Mouse (Mus musculus) thymus, adult 2 months (tissue): ENCODE results near the gene Ifnlr1.

Experiments
- CTCF ChIP-seq: fragments of 200-500 bp; IDR thresholded peaks from 2 replicates; pipeline ENCODE4 v1.5.1; 2012; ENCODE audit warnings: mild to moderate bottlenecking, control low read depth, low read length, moderate library complexity, borderline replicate concordance; ENCODE audit not compliant: control insufficient read depth, poor library complexity, insufficient read depth; ENCODE audit errors: extremely low read depth
- POLR2A ChIP-seq: fragments of 200-500 bp; IDR thresholded peaks from 2 replicates; pipeline ENCODE4 v1.6.1; 2012; ENCODE audit warnings: mild to moderate bottlenecking, low read length, control low read depth, moderate library complexity; ENCODE audit not compliant: control insufficient read depth, poor library complexity, insufficient read depth; ENCODE audit errors: extremely low read depth

- TF ChIP-seq POLR2A (no peak), CTCF (no peak)
Measured at GRCm38 (mm10) chr4:135730204-135730603, 44.1 kb downstream of the Ifnlr1 start.
